Comparison of ENCODE assay signal across 8 mouse cellular contexts in the genomic region with DNA sequence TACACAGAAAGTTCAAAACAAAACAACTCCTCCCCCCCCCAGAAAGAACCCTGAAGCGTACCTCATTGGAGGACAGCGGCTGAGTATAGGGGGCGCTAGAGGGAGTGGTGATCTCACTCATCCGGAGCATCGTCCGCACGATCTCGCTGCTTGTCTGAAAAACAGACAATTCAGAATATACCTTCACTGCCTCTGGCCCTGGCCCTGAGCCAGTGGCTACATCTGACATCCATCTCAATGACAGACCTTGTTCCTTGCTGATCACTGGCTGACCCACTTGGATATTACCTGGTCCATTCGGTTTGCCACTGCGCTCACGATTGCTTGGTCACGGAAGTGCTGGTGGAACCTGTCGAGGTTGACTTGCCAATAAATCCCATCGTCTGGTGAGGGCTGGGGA. TPM values are rescaled to one million over a fixed set of nuclear protein-coding genes. Genes with fewer than 3 reads are reported as not detected.
DNase-seq lines count a peak whose midpoint lies in the region; ATAC-seq lines count a peak whose summit lies in the region.

No protein-coding gene starts in this region.

- intact Hi-C loops in left cerebral cortex, postnatal 14 days (cut with DNase I), result no loop called here

- peak; percentile 53 for DNase-seq in CD4-positive, CD25-positive, alpha-beta regulatory T cell, adult 2 months (ENCODE audit: low read depth, low spot score)
- peak; percentile 49 to 73 for DNase-seq in left cerebral cortex, postnatal 14 days (ENCODE audit: low spot score in 2 of 2)
- no peak for DNase-seq in left cerebral cortex, adult 11 months (ENCODE audit: low spot score)
- DNase-seq in cerebellum, postnatal 25 days, result peak; percentile 79 to 91
- peak; percentile 70 for DNase-seq in kidney, postnatal 10 days
- DNase-seq in mesoderm, embryonic 11.5 days (ENCODE audit: low read depth, low spot score), result peak; percentile 40
- no peak for DNase-seq in urinary bladder, adult 18-20 months (ENCODE audit: low spot score in 2 of 2)

- no peak for ATAC-seq in CD4-positive, CD25-positive, alpha-beta regulatory T cell, adult 4 months

RNA-seq across cellular contexts. Expression of a gene that starts 8.3 kb away (rescaled TPM):
- polyA plus RNA-seq in CD4-positive, CD25-positive, alpha-beta regulatory T cell, adult 4 months (2017; shearing (Covaris generic)), result 10 to 100 TPM; 59.7 to 80.3 TPM
- 10 to 100 TPM; 25.5 to 27.7 TPM for total RNA-seq in left cerebral cortex, postnatal 14 days (2021)

RNA-seq across cellular contexts. Expression of a gene that starts 8.3 kb away (rescaled TPM):
- polyA plus RNA-seq in CD4-positive, CD25-positive, alpha-beta regulatory T cell, adult 4 months (2017; shearing (Covaris generic)), result 10 to 100 TPM; 42.2 to 45.5 TPM
- 10 to 100 TPM; 72.8 to 76.7 TPM for total RNA-seq in left cerebral cortex, postnatal 14 days (2021)

RNA-seq across cellular contexts. Expression of a gene that starts 10.8 kb away (rescaled TPM):
- 1 to 10 TPM in 1 of 2 experiments, under 1 TPM in 1; 0.87 to 1.9 TPM for polyA plus RNA-seq in CD4-positive, CD25-positive, alpha-beta regulatory T cell, adult 4 months (2017; shearing (Covaris generic))
- 1 to 10 TPM; 5.7 to 6.6 TPM for total RNA-seq in left cerebral cortex, postnatal 14 days (2021)

RNA-seq across cellular contexts. Expression of a gene that starts 23.0 kb away (rescaled TPM):
- 10 to 100 TPM; 41.9 to 83.2 TPM for polyA plus RNA-seq in CD4-positive, CD25-positive, alpha-beta regulatory T cell, adult 4 months (2017; shearing (Covaris generic))
- 10 to 100 TPM; 17.6 to 22.7 TPM for total RNA-seq in left cerebral cortex, postnatal 14 days (2021)

RNA-seq across cellular contexts. Expression of a gene that starts 49.2 kb away (rescaled TPM):
- not detected for polyA plus RNA-seq in CD4-positive, CD25-positive, alpha-beta regulatory T cell, adult 4 months (2017; shearing (Covaris generic))
- total RNA-seq in left cerebral cortex, postnatal 14 days (2021), result 1 to 10 TPM; 4.6 to 7.6 TPM

Comparison
In these comparisons a context has a peak if more than half of its experiments do, and no peak if none do; other contexts are left out.
1. DNase-seq: peak in CD4-positive, CD25-positive, alpha-beta regulatory T cell, adult 2 months (single experiment), left cerebral cortex, postnatal 14 days (2 of 2), cerebellum, postnatal 25 days (2 of 2), kidney, postnatal 10 days (single experiment) and mesoderm, embryonic 11.5 days (single experiment); none in left cerebral cortex, adult 11 months (single experiment) and urinary bladder, adult 18-20 months (0 of 2).